Mouse (Mus musculus) CD4-positive helper T cell, adult 2 months (primary cell): ENCODE results near the gene Pfkfb4.
A peak's percentile ranks its signal among the peaks of the same experiment; 100 is the strongest.

Source experiments
- DNase-seq: peaks from one replicate; pipeline ENCODE4 v3.0.0-alpha.2; 2012; ENCODE audit warnings: low read depth, missing footprints, low spot score

The Pfkfb4 gene

GRCm38 (mm10) chr9:109032435-109032834, 40.9 kb downstream of the Pfkfb4 start:
- no peak for DNase-seq

DNA sequence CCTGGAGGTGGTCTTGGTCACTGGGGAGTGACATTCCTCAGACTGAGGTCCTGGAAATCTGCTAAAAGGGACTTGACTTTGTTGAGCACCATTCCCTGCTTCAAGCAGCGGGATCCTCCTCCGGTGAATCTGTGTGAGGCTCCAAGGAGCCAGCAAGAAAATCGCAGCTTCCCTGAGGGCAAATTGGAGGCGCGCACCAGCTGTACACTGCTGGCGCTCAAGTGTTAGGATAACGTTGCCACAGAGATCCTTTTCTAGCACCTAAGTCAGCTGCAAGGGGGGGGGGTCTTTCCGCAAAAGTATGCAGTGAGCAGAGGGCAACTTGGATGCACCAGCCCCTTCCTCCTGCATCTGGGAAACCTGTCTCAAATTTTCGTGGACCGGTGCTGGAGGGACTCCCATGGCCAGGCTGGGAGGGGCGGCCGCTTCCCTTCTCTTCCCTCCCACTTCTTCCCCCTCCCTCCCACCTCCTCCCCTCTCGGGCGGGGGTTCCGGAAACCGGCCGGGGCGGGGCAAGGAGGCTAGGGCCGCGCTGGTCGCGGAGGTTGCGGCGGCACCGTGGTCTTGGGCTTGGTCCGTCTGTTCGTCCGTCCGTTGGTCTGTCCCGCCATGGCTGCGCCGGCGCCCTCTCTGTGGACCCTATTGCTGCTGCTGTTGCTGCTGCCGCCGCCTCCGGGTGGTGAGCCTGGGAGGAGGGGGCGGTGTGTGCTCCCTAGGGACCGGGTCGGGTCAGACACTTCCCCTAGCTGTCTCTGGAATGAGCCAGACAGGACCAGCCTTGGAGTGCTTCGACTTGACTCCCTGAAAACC, 46.7 kb downstream of the Pfkfb4 start, which contains the start of gene Shisa5:
Shisa5 (plus strand) TSS at position 480 of the 810 bp plus-strand sequence.
- DNase-seq: peak; percentile 76

GRCm38 (mm10) chr9:109038901-109039364, 47.4 kb downstream of the Pfkfb4 start:
- no peak for DNase-seq

GRCm38 (mm10) chr9:109039681-109040080, 48.1 kb downstream of the Pfkfb4 start:
- DNase-seq: no peak

DNA sequence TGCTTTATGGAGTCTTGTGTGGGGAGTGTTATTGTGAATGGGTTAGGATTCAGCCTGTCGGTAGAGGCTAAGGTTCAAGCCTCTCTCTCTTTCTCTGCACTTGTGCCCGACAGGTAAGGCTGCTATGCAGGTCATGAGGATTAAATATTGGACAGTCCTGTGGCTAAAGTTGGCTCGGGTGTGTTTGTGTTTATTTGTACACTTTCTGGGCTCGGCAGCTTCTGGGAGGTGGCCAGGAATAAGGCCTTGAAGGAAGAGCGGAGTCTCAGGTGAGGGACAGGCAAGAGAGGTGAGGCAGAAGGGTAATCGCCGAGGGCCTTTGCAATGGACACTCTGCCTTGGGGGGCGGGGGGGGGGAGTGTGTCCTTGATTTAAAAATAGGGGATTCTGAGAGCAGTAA, 48.6 kb downstream of the Pfkfb4 start:
- DNase-seq: no peak

DNA sequence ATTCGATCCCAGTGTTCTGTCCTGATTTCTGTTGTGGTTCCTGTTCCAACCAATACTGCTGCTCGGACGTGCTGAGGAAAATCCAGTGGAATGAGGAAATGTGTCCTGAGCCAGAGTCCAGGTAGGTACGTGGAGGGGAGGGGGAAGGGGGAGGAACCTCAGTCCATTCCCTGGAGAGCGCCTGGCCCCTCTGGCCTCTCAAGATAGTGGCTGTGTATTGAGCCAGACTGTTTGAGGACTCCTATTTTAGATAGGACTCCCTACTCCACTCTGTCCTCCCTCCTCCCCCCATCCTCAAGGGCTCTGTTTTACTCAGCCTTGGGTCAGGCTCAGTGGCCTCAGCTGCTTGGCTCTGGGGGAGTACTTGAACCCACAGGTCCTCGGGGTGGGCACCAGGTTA, 49.3 kb downstream of the Pfkfb4 start:
- no peak for DNase-seq

DNA sequence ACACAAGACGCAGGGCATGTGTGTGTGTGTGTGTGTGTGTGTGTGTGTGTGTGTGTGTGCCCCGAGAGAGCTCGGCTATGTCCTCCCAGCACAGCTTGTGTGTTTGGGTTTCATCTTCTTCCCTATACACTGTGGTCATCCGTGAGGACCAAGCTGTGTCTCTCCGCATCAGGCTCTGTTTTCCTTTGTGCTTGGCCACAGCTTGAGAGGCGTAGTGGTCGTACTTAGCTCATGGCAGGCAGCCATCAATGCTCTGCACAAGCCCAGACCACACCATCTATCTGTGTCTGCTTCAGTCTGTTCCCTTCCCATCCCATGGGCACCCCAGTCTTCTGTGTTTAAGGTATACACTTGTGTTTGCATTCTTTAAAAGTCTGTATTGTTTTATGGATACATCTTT, 49.8 kb downstream of the Pfkfb4 start:
- DNase-seq: no peak

DNA sequence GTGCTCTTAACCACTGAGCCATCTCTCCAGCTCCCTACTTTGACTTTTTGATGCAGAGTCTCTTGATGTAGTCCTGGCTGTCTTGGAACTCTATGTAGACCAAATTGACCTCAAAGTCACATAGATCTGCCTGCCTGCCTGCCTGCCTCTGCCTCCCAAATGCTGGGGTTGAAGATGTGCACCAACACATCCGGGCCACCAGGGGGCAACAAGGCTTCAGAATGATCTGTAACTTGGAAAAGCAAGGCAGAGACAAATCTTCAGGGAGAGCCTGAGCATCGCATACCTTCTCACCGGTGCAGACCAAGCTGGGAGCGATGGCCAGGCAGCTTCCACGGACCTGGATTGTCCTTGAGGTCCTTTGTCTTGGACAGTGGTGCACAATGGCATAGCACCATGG, 54.7 kb downstream of the Pfkfb4 start:
- peak; percentile 87 for DNase-seq

- peak; percentile 9 for DNase-seq
Measured at GRCm38 (mm10) chr9:109049316-109049715, 57.7 kb downstream of the Pfkfb4 start.

- peak; percentile 79 for DNase-seq
Measured at GRCm38 (mm10) chr9:109049996-109050673, 58.6 kb downstream of the Pfkfb4 start.

DNA sequence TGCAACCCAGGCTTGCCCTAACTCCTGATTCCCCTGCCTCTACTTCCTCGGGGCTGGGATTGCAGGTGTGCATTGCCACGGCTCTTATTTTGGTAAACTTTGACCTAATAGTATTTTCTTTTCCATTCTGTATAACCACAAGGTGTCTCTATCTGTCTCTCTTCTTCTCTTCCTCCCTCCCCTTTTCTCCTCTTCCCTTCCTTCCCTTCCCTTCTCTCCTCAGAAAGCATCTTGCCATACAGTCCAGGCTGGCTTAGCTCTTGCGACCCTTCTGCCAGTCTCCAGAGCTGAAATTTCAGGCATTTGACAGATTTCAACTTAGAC, 59.1 kb downstream of the Pfkfb4 start:
- no peak for DNase-seq

DNA sequence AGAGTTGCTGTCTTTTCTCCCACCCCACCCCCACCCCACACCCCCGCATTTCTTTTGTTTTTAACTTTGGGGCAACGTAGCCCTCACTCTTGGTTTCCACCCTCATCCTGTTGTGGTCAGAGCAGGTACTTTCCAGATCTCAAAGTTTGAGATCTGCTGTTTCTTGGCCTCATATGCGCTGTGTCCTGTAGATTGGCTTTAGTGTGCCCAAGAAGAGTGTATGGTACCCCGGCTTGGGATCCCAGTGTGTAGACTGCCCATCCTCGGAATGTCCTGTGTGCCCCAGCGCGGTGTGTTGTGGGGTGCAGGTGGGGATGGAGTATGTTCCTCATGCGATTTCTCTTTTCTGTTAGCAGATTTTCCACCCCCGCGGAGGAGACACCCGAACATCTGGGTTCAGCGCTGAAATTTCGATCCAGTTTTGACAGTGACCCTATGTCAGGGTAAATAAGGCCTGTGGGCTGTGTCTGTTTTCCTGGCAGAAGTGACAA, 59.5 kb downstream of the Pfkfb4 start:
- peak; percentile 92 for DNase-seq

DNA sequence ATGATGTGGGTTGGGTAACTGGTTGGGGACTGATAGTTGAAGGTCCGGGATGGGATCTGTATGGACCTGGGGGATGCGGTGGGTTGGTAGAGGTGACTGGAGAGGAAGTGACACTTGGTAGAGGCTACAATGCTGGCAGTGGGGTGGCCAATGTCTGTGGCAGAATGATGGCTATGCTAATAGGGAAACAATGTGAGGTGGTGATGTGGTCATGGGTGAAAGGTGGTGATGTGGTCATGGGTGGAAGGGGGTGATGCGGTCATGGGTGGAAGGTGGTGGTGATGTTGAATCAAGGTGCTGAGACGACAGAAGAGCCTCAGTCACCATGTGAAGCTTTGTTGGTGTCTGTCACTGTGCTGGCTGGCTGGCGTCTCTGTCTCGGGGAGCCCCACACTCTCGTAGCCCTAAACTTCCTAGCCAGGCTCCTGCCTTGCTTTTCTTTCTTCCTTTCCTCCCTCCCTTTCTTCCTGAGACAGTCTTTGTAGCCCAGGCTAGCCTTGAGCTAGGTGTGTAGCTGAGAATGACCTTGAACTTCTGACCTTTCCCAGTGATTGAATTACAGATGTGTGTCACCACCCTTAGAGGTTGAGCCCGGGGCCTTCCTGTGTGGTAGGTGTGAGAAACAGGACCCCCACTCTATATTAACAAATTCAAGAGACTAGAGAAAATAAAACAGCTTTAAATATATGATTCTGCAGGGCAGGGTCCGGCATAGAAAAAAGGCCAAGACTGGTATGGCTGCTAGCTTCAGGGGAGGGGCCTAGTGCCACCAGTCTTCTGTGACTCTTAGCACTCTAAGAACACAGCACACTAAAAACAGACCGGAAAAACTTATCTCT, 60.3 kb downstream of the Pfkfb4 start:
- DNase-seq: peak; percentile 90

DNA sequence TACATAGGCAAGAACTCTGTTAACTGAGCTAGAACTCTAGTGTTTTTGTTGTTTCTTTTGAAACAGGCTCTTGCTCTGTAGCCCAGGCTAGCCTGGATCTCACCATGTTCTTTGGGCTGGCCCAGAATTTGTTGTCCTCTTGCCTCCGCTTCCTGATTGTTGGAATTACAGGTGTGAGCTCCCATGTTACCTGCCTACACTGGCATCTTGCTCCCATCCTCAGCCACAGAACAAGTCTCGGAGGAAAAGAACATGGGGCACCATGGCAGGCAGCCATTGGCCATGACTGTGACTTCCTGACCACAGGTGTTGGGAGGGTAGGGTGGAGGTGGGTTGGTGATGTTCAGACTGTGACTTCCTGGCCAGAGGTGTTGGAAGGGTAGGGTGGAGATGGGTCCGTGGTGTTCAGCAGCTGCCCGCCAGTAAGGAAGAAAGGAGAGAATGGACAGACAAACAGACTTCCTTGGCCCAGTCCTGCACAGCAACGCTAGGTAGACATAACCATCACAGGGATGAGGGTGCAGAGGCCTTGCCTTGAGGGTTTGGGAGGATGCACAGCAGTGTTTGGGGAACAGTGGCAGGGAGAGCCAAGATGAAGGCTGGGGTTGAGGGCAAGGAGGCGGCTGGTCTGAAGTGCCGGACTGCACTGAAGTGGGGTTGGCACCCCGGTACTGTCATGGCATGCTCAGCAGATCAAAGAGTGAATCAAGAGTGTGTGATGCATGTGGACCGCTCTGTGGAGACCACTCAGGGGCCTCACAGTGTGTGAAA, 61.1 kb downstream of the Pfkfb4 start:
- DNase-seq: peak; percentile 86

DNA sequence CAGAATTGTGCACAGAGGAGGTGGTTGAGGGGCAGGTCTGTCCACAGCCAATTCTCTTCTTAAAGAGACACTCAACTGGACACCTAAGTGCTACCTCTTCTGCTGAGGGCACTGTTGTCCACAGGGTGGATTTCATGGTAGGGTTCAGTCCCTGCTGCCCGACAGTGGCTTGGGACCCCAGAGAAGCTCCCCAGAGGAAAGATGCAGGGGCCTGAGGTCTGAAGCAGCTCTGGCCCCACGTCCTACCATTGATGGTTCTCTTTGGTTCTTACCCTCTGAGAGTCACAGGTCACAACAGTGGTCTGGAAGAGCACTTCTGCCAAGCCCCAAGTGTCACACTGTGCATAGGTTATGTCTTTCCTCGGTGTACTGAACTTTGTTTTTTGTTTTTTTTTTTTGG, 61.8 kb downstream of the Pfkfb4 start:
- no peak for DNase-seq

GRCm38 (mm10) chr9:109053851-109054250, 62.3 kb downstream of the Pfkfb4 start:
- peak; percentile 32 for DNase-seq

DNA sequence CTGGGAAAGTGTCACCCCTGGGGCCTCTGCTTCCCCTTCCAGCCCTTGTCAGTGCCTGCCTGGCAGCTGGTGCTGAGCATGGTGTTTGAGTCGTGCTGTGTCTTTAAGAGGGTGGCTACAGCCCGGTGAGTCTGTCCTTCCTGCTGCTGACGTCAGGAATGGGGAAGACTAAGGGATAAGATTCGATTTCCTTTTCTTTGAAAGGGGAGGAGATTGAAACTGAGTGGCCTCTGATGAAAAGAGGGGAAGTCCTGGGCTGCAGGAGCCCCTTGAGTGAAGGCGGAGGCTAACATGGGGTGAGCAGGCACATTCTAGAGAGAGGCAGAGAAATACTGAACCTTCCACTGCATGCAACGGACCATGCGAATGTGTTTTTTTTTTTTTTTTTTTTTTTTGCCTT, 63.1 kb downstream of the Pfkfb4 start:
- peak; percentile 90 for DNase-seq

GRCm38 (mm10) chr9:109055271-109056030, 63.9 kb downstream of the Pfkfb4 start:
- DNase-seq: peak; percentile 37

DNA sequence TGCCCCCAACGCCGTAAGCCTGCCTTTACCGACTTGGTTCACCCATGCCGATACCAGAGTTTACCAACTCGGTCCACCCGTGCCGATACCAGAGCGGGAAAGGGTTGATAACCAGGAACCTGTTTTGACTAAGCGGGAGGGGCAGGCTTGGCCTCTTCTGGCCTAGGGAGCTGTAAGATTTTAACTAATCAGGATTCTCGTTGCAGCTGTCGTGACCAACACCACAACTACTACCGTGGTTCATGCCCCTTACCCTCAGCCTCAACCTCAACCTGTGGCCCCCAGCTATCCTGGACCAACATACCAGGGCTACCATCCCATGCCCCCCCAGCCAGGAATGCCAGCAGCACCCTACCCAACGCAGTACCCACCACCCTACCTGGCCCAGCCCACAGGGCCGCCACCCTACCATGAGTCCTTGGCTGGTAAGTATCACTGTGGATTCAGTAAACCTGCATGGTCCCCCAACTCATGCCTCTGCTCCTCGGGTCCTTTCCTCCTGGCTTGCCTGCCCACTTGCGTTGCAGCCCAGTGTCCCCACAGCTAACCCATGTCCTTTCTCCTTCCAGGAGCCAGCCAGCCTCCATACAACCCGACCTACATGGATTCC, 64.6 kb downstream of the Pfkfb4 start:
- DNase-seq: peak; percentile 30

- no peak for DNase-seq
Measured at GRCm38 (mm10) chr9:109056916-109057315, 65.3 kb downstream of the Pfkfb4 start.
